Mouse (Mus musculus) embryonic facial prominence, embryonic 14.5 days (tissue): Measurements from ENCODE around the gene Meox2. TPM values are rescaled to one million over a fixed set of nuclear protein-coding genes. Genes with fewer than 3 reads are reported as not detected.

ENCODE experiments used
- ATAC-seq: fragments of 200-750 bp; cut with Nextera tagmentation; 2 replicates; pipeline ENCODE4 v1.8.0; 2017; ENCODE audit warnings: low read depth, moderate number of reproducible peaks, moderate TSS enrichment
- DNase-seq: peaks from one replicate; pipeline ENCODE4 v3.0.0-alpha.2; 2015; ENCODE audit warnings: low spot score
- H3K27ac ChIP-seq: fragments of 300-500 bp; sonication (generic); replicated peaks from 2 replicates; pipeline ENCODE4 v1.5.1; 2014; ENCODE audit warnings: low read depth, mild to moderate bottlenecking, low read length, moderate library complexity
- H3K27me3 ChIP-seq: fragments of 300-500 bp; sonication (generic); replicated peaks from 2 replicates; pipeline ENCODE4 v1.6.1; 2014; ENCODE audit warnings: low read length; ENCODE audit not compliant: control insufficient read depth, insufficient read depth
- H3K36me3 ChIP-seq: fragments of 300-500 bp; sonication (generic); 2 replicates; pipeline ENCODE4 v1.6.1; 2014; ENCODE audit warnings: low read length, mixed read lengths; ENCODE audit not compliant: control insufficient read depth, insufficient read depth
- H3K4me1 ChIP-seq: fragments of 300-500 bp; sonication (generic); 2 replicates; pipeline ENCODE4 v1.6.1; 2014; ENCODE audit warnings: antibody characterized with exemption, low read length; ENCODE audit not compliant: control insufficient read depth, insufficient read depth
- H3K4me2 ChIP-seq: fragments of 300-500 bp; sonication (generic); 2 replicates; pipeline ENCODE4 v1.6.1; 2014; ENCODE audit warnings: low read depth, mild to moderate bottlenecking, low read length, moderate library complexity, mixed read lengths
- H3K4me3 ChIP-seq: fragments of 300-500 bp; sonication (generic); 2 replicates; pipeline ENCODE4 v1.5.1; 2014; ENCODE audit warnings: low read depth, mild to moderate bottlenecking, low read length
- H3K9ac ChIP-seq: fragments of 300-500 bp; sonication (generic); 2 replicates; pipeline ENCODE4 v1.6.1; 2014; ENCODE audit warnings: low read depth, mild to moderate bottlenecking, low read length, moderate library complexity, mixed read lengths
- H3K9me3 ChIP-seq: fragments of 300-500 bp; sonication (generic); 2 replicates; pipeline ENCODE4 v1.6.1; 2016; ENCODE audit warnings: low read length; ENCODE audit not compliant: control insufficient read depth
- WGBS: fragments of 180-500 bp; shearing (Covaris S2); extraction: QIAGEN DNeasy Blood & Tissue Kit; methylation state at CpG from one replicate; pipeline ENCODE4 v1.1.7; 2014; 5-methylcytosine and 5-hydroxymethylcytosine counted together
- polyA plus RNA-seq: library from polyadenylated mRNA; unstranded; fragments of >200 nt; fragmentation: Nextera tagmentation; extraction: Ambion mirVana; gene quantifications from 2 replicates; pipeline ENCODE4 v1.2.1, GENCODE M21; 2014

The Meox2 gene
- polyA plus RNA-seq, 1 experiment from 2014 or later = 24.2 TPM

DNA sequence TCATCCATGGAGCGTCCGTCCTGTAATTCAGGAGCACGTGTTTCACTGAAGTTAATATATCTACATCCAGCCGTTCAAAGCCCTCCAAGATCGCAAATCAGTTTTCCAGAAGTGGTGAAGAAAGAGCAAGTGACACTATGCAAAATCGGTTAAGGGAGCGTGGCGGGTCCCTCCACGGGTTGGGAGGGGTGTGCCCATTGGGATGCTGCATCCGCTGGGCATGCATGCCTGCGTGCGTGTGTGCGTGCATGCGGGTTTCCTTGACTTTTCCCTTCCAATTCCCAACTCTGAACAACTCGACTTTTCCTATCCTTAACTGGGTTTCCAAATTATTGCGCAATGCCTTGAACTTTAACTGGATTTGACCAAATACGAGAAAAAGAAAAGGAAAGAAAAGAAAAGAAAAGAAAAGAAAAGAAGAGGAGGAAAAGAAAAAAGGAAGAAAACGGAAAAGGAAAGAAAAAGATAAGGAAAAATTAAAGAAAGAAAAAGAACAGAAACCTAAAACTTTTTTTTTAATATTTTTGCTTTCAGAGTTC lies 1.2 kb downstream of the Meox2 start:
- Histone ChIP-seq H3K36me3 (no peaks in the 10 kb centered on the region), H3K4me1 (peaks cover 7% of the 10 kb centered on the region), H3K27me3 (peaks cover 30% of the 10 kb centered on the region), H3K4me3 (peak overlapping the region; percentile 60), H3K27ac (peak overlapping the region; percentile 50; the same call in 1 of the 2 replicates), H3K9ac (peak overlapping the region; percentile 66), H3K4me2 (peak overlapping the region; percentile 84), H3K9me3 (no peaks in the 10 kb centered on the region)
- DNase-seq (no peak), ATAC-seq (no peak)
- 6% methylated on average over 18 of the region's 18 CpGs for WGBS

GRCm38 (mm10) chr12:37110977-37111376 lies 2.6 kb downstream of the Meox2 start:
- H3K4me1 ChIP-seq = peaks cover 7% of the 10 kb centered on the region
- no peaks in the 10 kb centered on the region for H3K36me3 ChIP-seq
- no peak for ATAC-seq
- no peak overlapping the region; the same call in 1 of the 2 replicates for H3K27ac ChIP-seq
- DNase-seq = no peak
- H3K9ac ChIP-seq = peak overlapping the region; percentile 48; the same call in 1 of the 2 replicates
- peaks cover 30% of the 10 kb centered on the region for H3K27me3 ChIP-seq
- peak overlapping the region; percentile 31 for H3K4me3 ChIP-seq
- 51% methylated on average over 9 of the region's 9 CpGs for WGBS
- no peaks in the 10 kb centered on the region for H3K9me3 ChIP-seq
- H3K4me2 ChIP-seq = peak overlapping the region; percentile 38; the same call in 1 of the 2 replicates

DNA sequence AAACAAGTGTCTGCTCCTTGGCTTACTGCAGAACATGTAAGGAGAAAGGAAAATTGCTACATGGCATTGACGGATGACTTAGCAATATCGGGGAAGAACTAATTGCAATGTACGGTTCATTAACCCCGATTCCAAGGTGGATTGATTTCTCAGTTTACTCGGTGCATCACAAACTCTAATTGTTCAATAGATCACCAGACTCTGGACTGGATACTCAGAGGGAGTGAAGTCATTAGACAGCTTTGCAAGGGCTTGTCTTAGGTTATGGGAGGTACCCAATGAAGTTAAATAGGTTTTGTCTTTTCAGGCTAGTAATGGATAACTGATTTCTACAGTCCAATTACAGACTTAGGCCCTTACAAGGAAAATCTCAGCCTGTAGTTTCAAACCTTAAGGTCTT lies 10.9 kb downstream of the Meox2 start:
- Histone ChIP-seq H3K9ac (no peak overlapping the region), H3K4me3 (no peak overlapping the region), H3K36me3 (no peaks in the 10 kb centered on the region), H3K9me3 (no peaks in the 10 kb centered on the region), H3K4me2 (no peak overlapping the region), H3K27me3 (no peaks in the 10 kb centered on the region), H3K27ac (no peak overlapping the region), H3K4me1 (no peaks in the 10 kb centered on the region)
- no peak for ATAC-seq
- DNase-seq = no peak
- WGBS = 69% methylated on average over 5 of the region's 5 CpGs

- Histone ChIP-seq H3K9ac (no peak overlapping the region), H3K27me3 (no peaks in the 10 kb centered on the region), H3K27ac (no peak overlapping the region), H3K36me3 (no peaks in the 10 kb centered on the region), H3K4me1 (no peaks in the 10 kb centered on the region), H3K4me3 (no peak overlapping the region), H3K4me2 (no peak overlapping the region), H3K9me3 (no peaks in the 10 kb centered on the region)
- WGBS = 80% methylated on average over 2 of the region's 2 CpGs
- no peak for ATAC-seq
- no peak for DNase-seq
Observed at GRCm38 (mm10) chr12:37123763-37124162, 15.4 kb downstream of the Meox2 start.

GRCm38 (mm10) chr12:37142080-37142703 lies 33.9 kb downstream of the Meox2 start:
- no peaks in the 10 kb centered on the region for H3K9me3 ChIP-seq
- DNase-seq (peak; percentile 9), ATAC-seq (no peak)
- H3K9ac ChIP-seq = no peak overlapping the region
- no peak overlapping the region for H3K4me3 ChIP-seq
- H3K36me3 ChIP-seq = no peaks in the 10 kb centered on the region
- no peaks in the 10 kb centered on the region for H3K27me3 ChIP-seq
- H3K4me1 ChIP-seq = no peaks in the 10 kb centered on the region
- no peak overlapping the region for H3K27ac ChIP-seq
- WGBS = 37% methylated on average over 3 of the region's 3 CpGs
- H3K4me2 ChIP-seq = no peak overlapping the region

DNA sequence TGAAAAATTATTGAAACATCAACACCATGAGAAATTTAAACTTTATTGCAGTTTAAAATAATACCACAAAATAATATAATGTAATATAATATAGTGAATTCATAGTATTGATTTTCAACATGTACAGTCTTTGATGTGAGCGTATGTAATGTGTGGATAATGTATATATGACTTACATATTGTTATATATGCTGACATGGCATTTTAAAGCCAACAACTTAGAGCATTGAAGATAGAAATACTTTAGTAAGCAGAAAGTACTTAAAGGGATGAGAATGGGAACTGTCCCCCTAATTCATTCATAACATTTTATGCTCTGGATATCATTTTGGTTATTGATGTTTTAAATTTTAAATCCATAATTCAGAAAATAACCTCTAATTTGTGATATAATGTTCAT lies 35.5 kb downstream of the Meox2 start:
- ATAC-seq (no peak), DNase-seq (no peak)
- no peak overlapping the region for H3K9ac ChIP-seq
- 84% methylated on average over 1 of the region's 1 CpGs for WGBS
- H3K4me1 ChIP-seq = no peaks in the 10 kb centered on the region
- no peaks in the 10 kb centered on the region for H3K36me3 ChIP-seq
- H3K9me3 ChIP-seq = no peaks in the 10 kb centered on the region
- no peak overlapping the region for H3K27ac ChIP-seq
- H3K27me3 ChIP-seq = no peaks in the 10 kb centered on the region
- no peak overlapping the region for H3K4me2 ChIP-seq
- no peak overlapping the region for H3K4me3 ChIP-seq

GRCm38 (mm10) chr12:37167742-37168141 lies 59.4 kb downstream of the Meox2 start:
- DNase-seq (no peak), ATAC-seq (no peak)
- Histone ChIP-seq H3K27me3 (no peaks in the 10 kb centered on the region), H3K36me3 (no peaks in the 10 kb centered on the region), H3K4me2 (no peak overlapping the region), H3K4me1 (no peaks in the 10 kb centered on the region; the same call in 1 of the 2 replicates), H3K9me3 (no peaks in the 10 kb centered on the region), H3K4me3 (no peak overlapping the region), H3K27ac (no peak overlapping the region), H3K9ac (no peak overlapping the region)

DNA sequence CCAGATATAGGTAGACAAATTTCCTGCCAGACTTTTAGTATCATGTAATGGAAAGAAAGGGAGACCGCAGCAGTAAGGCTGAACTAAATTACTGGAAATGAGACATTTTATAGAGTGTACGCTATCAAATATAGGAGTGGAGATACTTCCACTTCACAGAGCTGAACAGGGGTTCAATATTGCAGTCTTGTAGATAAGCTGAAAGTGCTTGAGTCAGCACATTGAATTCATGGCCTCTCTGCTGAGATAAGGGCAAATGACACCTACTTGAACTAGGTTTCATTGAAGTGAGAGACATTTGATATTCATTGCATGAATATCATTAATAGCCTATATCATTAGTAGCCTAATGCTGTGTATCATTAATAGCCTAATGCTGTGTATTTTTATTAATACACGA lies 65.0 kb downstream of the Meox2 start:
- DNase-seq (no peak), ATAC-seq (no peak)
- Histone ChIP-seq H3K27ac (no peak overlapping the region), H3K4me2 (no peak overlapping the region), H3K4me1 (no peaks in the 10 kb centered on the region), H3K9me3 (no peaks in the 10 kb centered on the region), H3K36me3 (no peaks in the 10 kb centered on the region), H3K4me3 (no peak overlapping the region), H3K27me3 (no peaks in the 10 kb centered on the region), H3K9ac (no peak overlapping the region)
- 96% methylated on average over 3 of the region's 3 CpGs for WGBS

GRCm38 (mm10) chr12:37183689-37184088 lies 75.3 kb downstream of the Meox2 start:
- Histone ChIP-seq H3K4me1 (no peaks in the 10 kb centered on the region), H3K27me3 (no peaks in the 10 kb centered on the region), H3K9ac (no peak overlapping the region), H3K4me3 (no peak overlapping the region), H3K4me2 (no peak overlapping the region), H3K27ac (no peak overlapping the region), H3K36me3 (no peaks in the 10 kb centered on the region), H3K9me3 (no peaks in the 10 kb centered on the region)
- DNase-seq = peak; percentile 29
- no peak for ATAC-seq
